Mouse (Mus musculus): ENCODE measurements around the gene Rftn1.

- TF ChIP-seq EP300 (IDR thresholded peaks at IDR 0.05; ENCODE audit: low read depth) (no peak), CTCF (IDR thresholded peaks at IDR 0.05; ENCODE audit: low read depth) (no peak)
These were observed 42.5 kb downstream of the Rftn1 start for GRCm38 (mm10) chr17:50147831-50148587.

All from heart, postnatal 0 days (tissue).